Mouse (Mus musculus) forebrain, embryonic 11.5 days (tissue): ENCODE measurements at regions not wholly inside any gene's neighbourhood (a gene's known extent, or its start where the extent isn't known, plus 50 kb on each side); places are given as distances from the start of the nearest gene placed in this dataset.

Experiments used
- ATAC-seq: fragments of 200-750 bp; cut with Nextera tagmentation; replicated peaks from 2 replicates; pipeline ENCODE4 v1.8.0; 2017; ENCODE audit warnings: moderate TSS enrichment; ENCODE audit not compliant: low FRiP score
- DNase-seq: peaks from one replicate; pipeline ENCODE4 v3.0.0-alpha.2; 2017; ENCODE audit warnings: low spot score
- H3K27ac ChIP-seq: fragments of 300-500 bp; sonication (generic); 2 replicates; pipeline ENCODE4 v1.5.1; 2014; ENCODE audit warnings: low read depth, low read length
- H3K27me3 ChIP-seq: fragments of 300-500 bp; sonication (generic); 2 replicates; pipeline ENCODE4 v1.6.1; 2014; ENCODE audit warnings: mild to moderate bottlenecking, low read length, mixed read lengths; ENCODE audit not compliant: control insufficient read depth, insufficient read depth
- H3K36me3 ChIP-seq: fragments of 300-500 bp; sonication (generic); 2 replicates; pipeline ENCODE4 v1.6.1; 2014; ENCODE audit warnings: mild to moderate bottlenecking, low read length, moderate library complexity, mixed read lengths; ENCODE audit not compliant: control insufficient read depth, insufficient read depth
- H3K4me1 ChIP-seq: fragments of 300-500 bp; sonication (generic); replicated peaks from 2 replicates; pipeline ENCODE4 v1.6.1; 2014; ENCODE audit warnings: low read length, mixed read lengths; ENCODE audit not compliant: control insufficient read depth, insufficient read depth
- H3K4me2 ChIP-seq: fragments of 300-500 bp; sonication (generic); 2 replicates; pipeline ENCODE4 v1.6.1; 2014; ENCODE audit warnings: low read depth, mild to moderate bottlenecking, low read length, moderate library complexity, mixed read lengths; ENCODE audit not compliant: severe bottlenecking
- H3K4me3 ChIP-seq: fragments of 300-500 bp; sonication (generic); 2 replicates; pipeline ENCODE4 v1.5.1; 2014; ENCODE audit warnings: low read depth, low read length
- H3K9ac ChIP-seq: fragments of 300-500 bp; sonication (generic); 2 replicates; pipeline ENCODE4 v1.6.1; 2014; ENCODE audit warnings: low read length
- H3K9me3 ChIP-seq: fragments of 300-500 bp; sonication (generic); 2 replicates; pipeline ENCODE4 v1.6.1; 2016; ENCODE audit warnings: low read length, mixed read lengths; ENCODE audit not compliant: control insufficient read depth
- WGBS: fragments of 180-500 bp; shearing (Covaris S2); extraction: QIAGEN DNeasy Blood & Tissue Kit; methylation state at CpG from one replicate; pipeline ENCODE4 v1.1.7; 2014; 5-methylcytosine and 5-hydroxymethylcytosine counted together

GRCm38 (mm10) chr10:65154131-65154530, 1064.1 kb upstream of the Lrrtm3 start:
- DNase-seq (no peak), ATAC-seq (no peak)
- Histone ChIP-seq H3K4me3 (no peak overlapping the region), H3K4me1 (no peaks in the 10 kb centered on the region), H3K27ac (no peak overlapping the region), H3K27me3 (no peaks in the 10 kb centered on the region), H3K9me3 (no peaks in the 10 kb centered on the region), H3K4me2 (no peak overlapping the region), H3K36me3 (no peaks in the 10 kb centered on the region), H3K9ac (no peak overlapping the region)
- WGBS: 94% methylated on average over 1 of the region's 1 CpGs

GRCm38 (mm10) chr10:65124940-65125610, 1035.0 kb upstream of the Lrrtm3 start:
- no peak overlapping the region for H3K9ac ChIP-seq
- no peak overlapping the region for H3K4me2 ChIP-seq
- no peaks in the 10 kb centered on the region for H3K27me3 ChIP-seq
- no peaks in the 10 kb centered on the region for H3K36me3 ChIP-seq
- no peak overlapping the region for H3K27ac ChIP-seq
- H3K4me3 ChIP-seq: no peak overlapping the region
- ATAC-seq (peak; percentile 83), DNase-seq (no peak)
- 33% methylated on average over 5 of the region's 5 CpGs for WGBS
- no peaks in the 10 kb centered on the region for H3K4me1 ChIP-seq
- H3K9me3 ChIP-seq: no peaks in the 10 kb centered on the region

GRCm38 (mm10) chr10:65118212-65118611, 1028.1 kb upstream of the Lrrtm3 start:
- Histone ChIP-seq H3K27me3 (no peaks in the 10 kb centered on the region), H3K27ac (no peak overlapping the region), H3K36me3 (no peaks in the 10 kb centered on the region), H3K4me3 (no peak overlapping the region), H3K9ac (no peak overlapping the region), H3K9me3 (no peaks in the 10 kb centered on the region), H3K4me1 (no peaks in the 10 kb centered on the region), H3K4me2 (no peak overlapping the region)
- WGBS: 81% methylated on average over 1 of the region's 1 CpGs
- DNase-seq (no peak), ATAC-seq (no peak)

- no peak for ATAC-seq
- no peak overlapping the region for H3K9ac ChIP-seq
- H3K4me1 ChIP-seq: no peaks in the 10 kb centered on the region
- no peaks in the 10 kb centered on the region for H3K9me3 ChIP-seq
- no peaks in the 10 kb centered on the region for H3K27me3 ChIP-seq
- DNase-seq: no peak
- H3K36me3 ChIP-seq: no peaks in the 10 kb centered on the region
- no peak overlapping the region for H3K4me3 ChIP-seq
- H3K4me2 ChIP-seq: no peak overlapping the region
- H3K27ac ChIP-seq: no peak overlapping the region
Measured at GRCm38 (mm10) chr10:65114586-65114985, 1024.5 kb upstream of the Lrrtm3 start.

GRCm38 (mm10) chr10:65110729-65111128, 1020.7 kb upstream of the Lrrtm3 start:
- 85% methylated on average over 5 of the region's 5 CpGs for WGBS
- DNase-seq (no peak), ATAC-seq (no peak)

GRCm38 (mm10) chr10:65107413-65107812, 1017.3 kb upstream of the Lrrtm3 start:
- DNase-seq: no peak
- H3K4me2 ChIP-seq: no peak overlapping the region
- H3K27ac ChIP-seq: no peak overlapping the region
- no peak overlapping the region for H3K9ac ChIP-seq
- no peak for ATAC-seq
- H3K36me3 ChIP-seq: no peaks in the 10 kb centered on the region
- no peaks in the 10 kb centered on the region for H3K9me3 ChIP-seq
- no peak overlapping the region for H3K4me3 ChIP-seq
- no peaks in the 10 kb centered on the region for H3K27me3 ChIP-seq
- 88% methylated on average over 2 of the region's 2 CpGs for whole genome bisulfite sequencing
- no peaks in the 10 kb centered on the region for H3K4me1 ChIP-seq

More at GRCm38 (mm10) chr10:65110729-65111128, 1020.7 kb upstream of the Lrrtm3 start:
- Histone ChIP-seq H3K4me1 (no peaks in the 10 kb centered on the region), H3K27ac (no peak overlapping the region), H3K27me3 (no peaks in the 10 kb centered on the region), H3K4me3 (no peak overlapping the region), H3K36me3 (no peaks in the 10 kb centered on the region), H3K4me2 (no peak overlapping the region), H3K9me3 (no peaks in the 10 kb centered on the region), H3K9ac (no peak overlapping the region)

GRCm38 (mm10) chr10:65084446-65084845, 994.4 kb upstream of the Lrrtm3 start:
- Histone ChIP-seq H3K4me1 (no peaks in the 10 kb centered on the region), H3K4me3 (no peak overlapping the region), H3K27me3 (no peaks in the 10 kb centered on the region), H3K4me2 (no peak overlapping the region), H3K9ac (no peak overlapping the region), H3K9me3 (no peaks in the 10 kb centered on the region), H3K27ac (no peak overlapping the region), H3K36me3 (no peaks in the 10 kb centered on the region)
- 73% methylated on average over 2 of the region's 2 CpGs for whole genome bisulfite sequencing
- no peak for ATAC-seq
- no peak for DNase-seq

GRCm38 (mm10) chr10:65081638-65082037, 991.6 kb upstream of the Lrrtm3 start:
- H3K27ac ChIP-seq: no peak overlapping the region

GRCm38 (mm10) chr10:65058086-65058485, 968.0 kb upstream of the Lrrtm3 start:
- Histone ChIP-seq H3K4me1 (no peaks in the 10 kb centered on the region), H3K9ac (no peak overlapping the region), H3K27me3 (no peaks in the 10 kb centered on the region), H3K9me3 (no peaks in the 10 kb centered on the region), H3K36me3 (no peaks in the 10 kb centered on the region), H3K27ac (no peak overlapping the region), H3K4me2 (no peak overlapping the region), H3K4me3 (no peak overlapping the region)
- ATAC-seq (no peak), DNase-seq (no peak)

More at GRCm38 (mm10) chr10:65081638-65082037, 991.6 kb upstream of the Lrrtm3 start:
- no peak overlapping the region for H3K4me2 ChIP-seq
- H3K36me3 ChIP-seq: no peaks in the 10 kb centered on the region
- WGBS: 92% methylated on average over 1 of the region's 1 CpGs
- no peak for ATAC-seq
- no peaks in the 10 kb centered on the region for H3K27me3 ChIP-seq
- DNase-seq: no peak
- no peak overlapping the region for H3K4me3 ChIP-seq
- no peaks in the 10 kb centered on the region for H3K4me1 ChIP-seq
- H3K9me3 ChIP-seq: no peaks in the 10 kb centered on the region
- no peak overlapping the region for H3K9ac ChIP-seq
